Mouse (Mus musculus): ENCODE results near the gene Sirt4.

GRCm38 (mm10) chr5:115437945-115438315, 46.6 kb downstream of the Sirt4 start:
- TF ChIP-seq POLR2A (IDR thresholded peaks at IDR 0.05; ENCODE audit: insufficient read depth, low read depth, low read length) (no peak), CTCF (IDR thresholded peaks at IDR 0.05) (no peak)
